Mouse (Mus musculus) liver, postnatal 0 days (tissue): ENCODE measurements around the gene Nelfe.

ENCODE experiments used
- CTCF ChIP-seq: sonication (generic); IDR thresholded peaks from 2 replicates; pipeline ENCODE4 v1.5.1; 2016; ENCODE audit warnings: antibody characterized with exemption, low read depth
- EP300 ChIP-seq: IDR thresholded peaks from 2 replicates; pipeline ENCODE4 v1.6.1; 2016; ENCODE audit warnings: antibody characterized with exemption, low read depth, mild to moderate bottlenecking

GRCm38 (mm10) chr17:34894801-34895530 lies 44.8 kb downstream of the Nelfe start:
- TF ChIP-seq CTCF (no peak), EP300 (no peak)
